In genomic region chr5:143980858-143981257, GRCm38 (mm10) we compare ENCODE assay signal across 12 mouse cellular contexts. TPM values are rescaled to one million over a fixed set of nuclear protein-coding genes. Genes with fewer than 3 reads are reported as not detected.
DNase-seq lines count a peak whose midpoint lies in the region; ATAC-seq and TF ChIP-seq lines count a peak whose summit lies in the region.
"Had no signal": no experiment of that assay in that cellular context is flagged by ENCODE, and none has a peak within 500 bp of the region (broad histone marks: within the 10 kb centered on the region; RNA-seq: fewer than 3 reads in every experiment).

No protein-coding gene starts in this region.

- H3K27me3 ChIP-seq in lung, postnatal 0 days (replicated peaks; ENCODE audit: insufficient read depth, low read length) = no peaks in the 10 kb centered on the region

- peak; percentile 6 for DNase-seq in cerebellum, adult 9-11 months
- no peak for DNase-seq in cerebellum, postnatal 36 days
- peak; percentile 20 for DNase-seq in lung, postnatal 0 days (ENCODE audit: low spot score)
- DNase-seq in lung, postnatal 36 days = no peak
- DNase-seq in kidney, postnatal 14 days = peak; percentile 47
- DNase-seq in retina, postnatal 7 days (ENCODE audit: low read depth, low spot score) = peak; percentile 61
- DNase-seq in thymus, postnatal 10 days (ENCODE audit: low spot score in 2 of 2) = no peak
- DNase-seq in gastrocnemius, postnatal 10 days = no peak
- DNase-seq: cerebellum, adult 11-12 months; gastrocnemius, postnatal 14 days; layer of hippocampus, adult 9-11 months had no signal

- H3K4me3 ChIP-seq in lung, postnatal 0 days (ENCODE audit: low read depth, low read length) = no peak overlapping the region

- peaks cover 8% of the 10 kb centered on the region for H3K36me3 ChIP-seq in lung, postnatal 0 days (ENCODE audit: insufficient read depth, low read length)

- no peak overlapping the region for H3K9ac ChIP-seq in lung, postnatal 0 days (replicated peaks; ENCODE audit: low read depth)

- 19% methylated on average over 9 of the region's 9 CpGs for WGBS in lung, postnatal 0 days

- H3K4me1 ChIP-seq in lung, postnatal 0 days (ENCODE audit: insufficient read depth, low read depth, low read length) = no peaks in the 10 kb centered on the region

- no peak for TF ChIP-seq CTCF in lung, postnatal 0 days (IDR thresholded peaks at IDR 0.05)

- no peaks in the 10 kb centered on the region for H3K9me3 ChIP-seq in lung, postnatal 0 days (ENCODE audit: low read length)

- H3K4me2 ChIP-seq in lung, postnatal 0 days (replicated peaks; ENCODE audit: low read depth, low read length) = no peak overlapping the region

- ATAC-seq in lung, postnatal 0 days = peak; percentile 47; the same call in 1 of the 2 replicates

- no peak overlapping the region for H3K27ac ChIP-seq in lung, postnatal 0 days (ENCODE audit: low read length)

- no peak for TF ChIP-seq EP300 in lung, postnatal 0 days (IDR thresholded peaks at IDR 0.05)

RNA-seq across cellular contexts. Expression of gene Ccz1, which starts 33.8 kb away (rescaled TPM):
- 87.4 and 98.1 TPM in 2 replicates for polyA plus RNA-seq in lung, postnatal 0 days (2015; fragmentation: Nextera tagmentation; extraction: Ambion mirVana)
- 10 to 100 TPM; 30.8 to 33.1 TPM for total RNA-seq in gastrocnemius, postnatal 10 days (2021)

RNA-seq across cellular contexts. Expression of gene Ocm, which starts 45.6 kb away (rescaled TPM):
- 0.72 and 0.95 TPM in 2 replicates for polyA plus RNA-seq in lung, postnatal 0 days (2015; fragmentation: Nextera tagmentation; extraction: Ambion mirVana)
- total RNA-seq in gastrocnemius, postnatal 10 days (2021) = not detected
- total RNA-seq: gastrocnemius, postnatal 14 days had no signal

RNA-seq across cellular contexts. Expression of gene Rsph10b, which starts 48.0 kb away (rescaled TPM):
- polyA plus RNA-seq in lung, postnatal 0 days (2015; fragmentation: Nextera tagmentation; extraction: Ambion mirVana) = 3.0 and 3.5 TPM in 2 replicates
- 1 to 10 TPM; 1.2 to 1.5 TPM for total RNA-seq in gastrocnemius, postnatal 10 days (2021)

RNA-seq across cellular contexts. Expression of gene Gm42421, which starts 52.9 kb away (rescaled TPM):
- polyA plus RNA-seq in lung, postnatal 0 days (2015; fragmentation: Nextera tagmentation; extraction: Ambion mirVana) = not detected in 2 replicates
- under 1 TPM in 1 of 2 experiments, not detected in 1; 0.52 TPM for total RNA-seq in gastrocnemius, postnatal 10 days (2021)
- total RNA-seq: gastrocnemius, postnatal 14 days had no signal
- polyA plus RNA-seq: lung, embryonic 16.5 days had no signal

Comparison
In these comparisons a context has a peak if more than half of its experiments do, and no peak if none do; other contexts are left out.
1. DNase-seq: peak in cerebellum, adult 9-11 months (single experiment), lung, postnatal 0 days (single experiment), kidney, postnatal 14 days (single experiment) and retina, postnatal 7 days (single experiment); none in cerebellum, postnatal 36 days (0 of 2), lung, postnatal 36 days (single experiment), thymus, postnatal 10 days (0 of 2) and gastrocnemius, postnatal 10 days (single experiment).